Comparison of ENCODE assay signal across 7 mouse cellular contexts in the genomic region with DNA sequence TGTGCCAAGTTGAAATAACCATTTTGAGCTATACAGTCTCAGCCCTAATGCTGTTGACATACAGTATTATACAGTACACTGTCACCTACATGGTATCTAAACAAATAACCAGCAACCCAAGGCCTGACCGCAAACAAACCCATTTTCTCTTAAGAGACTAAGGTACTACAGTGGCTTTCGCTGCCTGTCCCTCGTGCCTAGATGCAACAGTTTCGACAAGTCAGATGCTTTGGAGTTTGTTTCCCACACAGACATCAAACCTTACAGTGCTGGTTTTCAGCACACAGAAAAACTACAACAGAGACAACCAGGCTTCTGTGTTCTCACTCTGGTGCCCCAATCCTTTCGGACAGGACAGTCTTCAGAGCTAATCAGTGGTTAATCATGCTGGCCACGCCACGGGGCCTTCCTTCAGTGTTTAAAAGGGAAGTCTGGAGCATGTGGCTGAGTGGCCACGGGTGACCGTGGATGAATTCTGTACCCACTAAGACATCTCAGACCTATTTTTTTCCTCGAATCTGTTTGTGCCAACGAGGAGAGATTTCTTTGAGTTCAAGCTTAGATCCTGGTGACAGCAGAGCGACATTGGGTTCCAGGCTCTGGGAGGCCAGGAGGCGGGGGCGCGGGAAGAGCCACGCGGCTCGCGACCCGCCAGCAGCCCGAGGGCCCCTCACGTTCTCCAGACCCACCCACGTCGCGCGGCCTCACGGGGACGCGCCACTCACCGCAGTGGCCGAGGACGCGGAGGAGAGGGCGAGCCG. TPM values are rescaled to one million over a fixed set of nuclear protein-coding genes. Genes with fewer than 3 reads are reported as not detected.
DNase-seq lines count a peak whose midpoint lies in the region; ATAC-seq and TF ChIP-seq lines count a peak whose summit lies in the region.

No protein-coding gene starts in this region.

- no peaks in the 10 kb centered on the region for H3K9me3 ChIP-seq in embryonic facial prominence, embryonic 10.5 days
- H3K9me3 ChIP-seq in hindbrain, embryonic 14.5 days (ENCODE audit: control insufficient read depth, low read length), result no peaks in the 10 kb centered on the region
- no peaks in the 10 kb centered on the region for H3K9me3 ChIP-seq in stomach, embryonic 15.5 days

- H3K9ac ChIP-seq in hindbrain, embryonic 14.5 days, result peak overlapping the region; percentile 91
- peak overlapping the region; percentile 90 for H3K9ac ChIP-seq in stomach, embryonic 15.5 days

- no peak for TF ChIP-seq CTCF in testis, adult 2 months (IDR thresholded peaks at IDR 0.05; ENCODE audit: control insufficient read depth, insufficient read depth, insufficient replicate concordance, low read depth, low read length)

- no peak for DNase-seq in testis, postnatal 14 days (ENCODE audit: low spot score)
- DNase-seq in embryonic facial prominence, embryonic 10.5 days (ENCODE audit: low spot score), result no peak
- no peak for DNase-seq in hindbrain, embryonic 14.5 days (ENCODE audit: low spot score)
- DNase-seq in lung, postnatal 36 days, result peak; percentile 16
- no peak for DNase-seq in ovary, adult 18-20 months (ENCODE audit: low spot score)

- peak overlapping the region; percentile 85 for H3K4me2 ChIP-seq in hindbrain, embryonic 14.5 days (replicated peaks)
- H3K4me2 ChIP-seq in stomach, embryonic 15.5 days, result peak overlapping the region; percentile 69

- H3K27me3 ChIP-seq in testis, adult 2 months (ENCODE audit: control insufficient read depth, insufficient read depth, low read length), result no peaks in the 10 kb centered on the region
- no peaks in the 10 kb centered on the region for H3K27me3 ChIP-seq in embryonic facial prominence, embryonic 10.5 days (replicated peaks; ENCODE audit: low read depth, poor library complexity, severe bottlenecking)
- H3K27me3 ChIP-seq in hindbrain, embryonic 14.5 days (ENCODE audit: control insufficient read depth, insufficient read depth, low read length), result no peaks in the 10 kb centered on the region
- H3K27me3 ChIP-seq in stomach, embryonic 15.5 days (replicated peaks), result no peaks in the 10 kb centered on the region

- TF ChIP-seq POLR2A in testis, adult 2 months (IDR thresholded peaks at IDR 0.05; ENCODE audit: control insufficient read depth, low read depth, low read length), result no peak; the same call in 1 of the 2 replicates

- H3K27ac ChIP-seq in testis, adult 2 months (ENCODE audit: control insufficient read depth, insufficient read depth, low read depth, low read length), result peak overlapping the region; percentile 96
- H3K27ac ChIP-seq in embryonic facial prominence, embryonic 10.5 days (replicated peaks), result peak overlapping the region; percentile 88
- H3K27ac ChIP-seq in hindbrain, embryonic 14.5 days, result peak overlapping the region; percentile 65
- peak overlapping the region; percentile 82 for H3K27ac ChIP-seq in stomach, embryonic 15.5 days

- H3K4me1 ChIP-seq in testis, adult 2 months (ENCODE audit: control insufficient read depth, insufficient read depth, low read length), result peaks cover 8% of the 10 kb centered on the region
- peaks cover 14% of the 10 kb centered on the region for H3K4me1 ChIP-seq in embryonic facial prominence, embryonic 10.5 days
- peaks cover 15% of the 10 kb centered on the region for H3K4me1 ChIP-seq in hindbrain, embryonic 14.5 days (replicated peaks; ENCODE audit: control insufficient read depth, insufficient read depth, low read length)
- H3K4me1 ChIP-seq in stomach, embryonic 15.5 days, result no peaks in the 10 kb centered on the region

- WGBS in embryonic facial prominence, embryonic 10.5 days, result 5% methylated on average over 35 of the region's 35 CpGs
- 6% methylated on average over 35 of the region's 35 CpGs for WGBS in hindbrain, embryonic 14.5 days
- 4% methylated on average over 35 of the region's 35 CpGs for WGBS in stomach, embryonic 15.5 days

- H3K36me3 ChIP-seq in testis, adult 2 months (ENCODE audit: control insufficient read depth, insufficient read depth, low read length), result no peaks in the 10 kb centered on the region; the same call in 1 of the 2 replicates
- H3K36me3 ChIP-seq in embryonic facial prominence, embryonic 10.5 days (replicated peaks), result peaks cover 40% of the 10 kb centered on the region
- peaks cover 40% of the 10 kb centered on the region for H3K36me3 ChIP-seq in hindbrain, embryonic 14.5 days (replicated peaks; ENCODE audit: control insufficient read depth, insufficient read depth)
- H3K36me3 ChIP-seq in stomach, embryonic 15.5 days, result peaks cover 25% of the 10 kb centered on the region

- H3K4me3 ChIP-seq in testis, adult 2 months (ENCODE audit: control insufficient read depth, low read depth, low read length), result peak overlapping the region; percentile 100
- H3K4me3 ChIP-seq in embryonic facial prominence, embryonic 10.5 days, result peak overlapping the region; percentile 76
- H3K4me3 ChIP-seq in hindbrain, embryonic 14.5 days (replicated peaks; ENCODE audit: low read length), result peak overlapping the region; percentile 88
- peak overlapping the region; percentile 96 for H3K4me3 ChIP-seq in stomach, embryonic 15.5 days (replicated peaks)

- no peak for ATAC-seq in hindbrain, embryonic 14.5 days (ENCODE audit: low FRiP score)
- ATAC-seq in stomach, embryonic 15.5 days (ENCODE audit: insufficient read depth, low FRiP score, low read depth), result peak; percentile 17; the same call in 1 of the 2 replicates

RNA-seq across cellular contexts. Expression of a gene that starts 0.4 kb away (rescaled TPM):
- polyA plus RNA-seq in testis, adult 2 months (2012; rRNA removed), result 38.8 and 49.4 TPM in 2 replicates
- polyA plus RNA-seq in embryonic facial prominence, embryonic 10.5 days (2016; fragmentation: Nextera tagmentation; extraction: Ambion mirVana), result 75.4 and 79.5 TPM in 2 replicates
- 80.5 and 81.9 TPM in 2 replicates for polyA plus RNA-seq in hindbrain, embryonic 14.5 days (2014; fragmentation: Nextera tagmentation; extraction: Ambion mirVana)
- 64.5 and 67.9 TPM in 2 replicates for polyA plus RNA-seq in stomach, embryonic 15.5 days (2015; fragmentation: Nextera tagmentation; extraction: Ambion mirVana)
